Mouse (Mus musculus) T-helper 2 cell (primary cell): ENCODE data around the gene Fga.

Experiments
- in situ Hi-C: fragments of 300-600 bp; cut with MboI, MseI; formaldehyde crosslinking; loops from one replicate; pipeline ENCODE4 v1.15.1; 2025; ENCODE audit warnings: high pct_unique_total_duplicates

The Fga gene

DNA sequence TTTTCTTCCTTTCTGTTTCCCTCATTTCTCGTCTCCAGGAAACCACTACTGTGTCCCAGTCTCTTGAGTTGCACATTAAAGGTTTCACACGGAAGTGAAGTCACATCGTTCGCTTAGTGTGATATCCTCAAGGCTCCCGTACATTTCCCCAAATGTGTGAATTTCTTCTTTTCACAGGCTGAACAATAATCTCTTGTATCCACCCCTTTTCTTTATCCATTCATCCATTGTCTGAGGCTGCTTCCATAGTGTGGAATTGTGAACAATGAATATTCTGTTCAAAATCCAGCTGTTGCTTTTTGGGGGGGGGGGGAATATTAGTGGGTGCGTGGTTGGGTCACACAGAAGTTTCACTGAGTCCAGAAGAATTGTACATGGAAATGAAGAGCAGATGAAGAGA is 840 bp upstream of the Fga start:
- in situ Hi-C loops = no loop called here

DNA sequence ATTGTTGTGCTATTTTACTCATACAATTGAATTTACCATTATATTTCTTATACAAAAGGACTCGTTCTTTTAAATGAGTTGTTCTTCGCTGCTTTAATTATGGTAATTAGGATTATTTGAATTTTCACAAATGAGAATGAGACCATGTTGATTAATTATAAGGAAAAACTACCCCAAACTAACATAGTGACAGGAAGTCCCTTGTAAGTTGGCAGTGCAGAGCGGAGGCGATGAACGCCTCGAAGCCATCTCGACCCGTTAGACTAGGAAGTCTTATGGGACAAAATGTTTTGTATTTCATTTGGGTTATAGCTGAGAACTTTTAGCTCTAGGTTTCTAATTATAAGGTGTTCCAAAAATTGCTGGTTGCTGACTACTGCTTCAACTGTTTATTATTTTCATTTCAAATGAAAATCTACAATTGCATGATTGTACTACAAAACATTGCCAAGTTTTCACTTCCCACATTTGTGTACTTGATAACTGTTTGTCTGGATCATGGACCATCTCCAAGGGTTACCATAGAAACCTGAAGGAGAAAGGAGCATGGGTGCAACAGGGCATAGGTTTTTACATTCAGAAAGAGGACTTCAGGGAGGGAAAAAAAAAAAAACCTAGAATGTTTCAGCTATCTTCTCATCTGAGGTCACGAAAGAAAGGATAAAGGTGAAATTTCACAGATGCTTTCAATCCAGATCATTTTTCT is 1.8 kb downstream of the Fga start:
- in situ Hi-C loops = no loop called here

DNA sequence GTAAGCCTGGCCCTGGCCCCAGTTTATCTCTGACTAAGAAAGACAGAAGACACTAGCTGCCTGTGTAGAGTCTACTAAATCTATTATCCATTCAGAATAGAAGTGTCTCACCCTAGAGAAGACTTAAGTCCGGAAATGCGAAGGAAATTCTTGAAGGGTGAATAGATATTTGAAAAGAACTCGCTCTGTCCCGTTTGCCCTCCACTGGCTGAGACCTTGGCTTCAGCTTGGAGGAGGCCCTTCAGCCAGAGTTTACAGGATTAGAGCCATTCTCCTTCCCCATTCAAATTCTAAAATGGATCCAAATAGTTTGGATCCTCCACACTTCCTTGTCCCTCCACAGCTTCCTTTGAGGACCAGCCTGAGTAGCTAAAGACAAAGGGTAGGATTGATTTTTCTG is 4.5 kb downstream of the Fga start:
- in situ Hi-C loops = no loop called here

DNA sequence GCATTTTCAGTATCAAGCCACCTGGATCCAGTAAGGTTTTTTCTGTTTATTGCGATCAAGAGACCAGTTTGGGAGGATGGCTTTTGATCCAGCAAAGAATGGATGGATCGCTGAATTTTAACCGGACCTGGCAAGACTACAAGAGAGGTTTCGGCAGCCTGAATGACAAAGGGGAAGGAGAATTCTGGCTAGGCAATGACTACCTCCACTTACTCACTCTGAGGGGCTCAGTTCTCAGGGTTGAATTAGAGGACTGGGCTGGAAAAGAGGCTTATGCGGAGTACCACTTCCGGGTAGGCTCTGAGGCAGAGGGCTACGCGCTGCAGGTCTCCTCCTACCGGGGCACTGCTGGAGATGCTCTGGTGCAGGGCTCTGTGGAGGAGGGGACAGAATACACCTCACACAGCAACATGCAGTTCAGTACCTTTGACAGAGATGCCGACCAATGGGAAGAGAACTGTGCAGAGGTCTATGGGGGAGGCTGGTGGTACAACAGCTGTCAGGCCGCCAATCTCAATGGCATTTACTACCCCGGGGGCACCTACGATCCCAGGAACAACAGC is 7.0 kb downstream of the Fga start:
- in situ Hi-C loops = no loop called here

DNA sequence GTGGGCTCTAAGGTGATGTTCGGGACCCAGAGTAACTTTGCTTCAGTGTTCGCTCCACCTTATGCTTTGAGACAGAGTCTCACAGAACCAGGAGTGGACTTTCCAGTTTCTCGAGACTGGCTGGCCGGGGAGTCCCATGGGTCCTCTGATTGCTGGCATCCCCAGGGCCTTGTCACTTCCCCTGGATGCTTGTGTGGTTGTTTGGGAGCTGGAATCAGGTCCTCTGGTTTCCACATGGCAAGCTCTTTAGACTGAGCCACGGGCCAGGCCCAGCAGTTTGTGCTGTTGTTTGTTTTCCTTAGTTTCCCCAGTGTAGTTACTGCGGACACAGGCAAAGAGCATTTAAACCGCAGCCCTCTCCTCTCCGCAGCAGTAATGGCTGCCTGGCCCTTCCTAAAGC is 7.9 kb downstream of the Fga start:
- in situ Hi-C loops = no loop called here

DNA sequence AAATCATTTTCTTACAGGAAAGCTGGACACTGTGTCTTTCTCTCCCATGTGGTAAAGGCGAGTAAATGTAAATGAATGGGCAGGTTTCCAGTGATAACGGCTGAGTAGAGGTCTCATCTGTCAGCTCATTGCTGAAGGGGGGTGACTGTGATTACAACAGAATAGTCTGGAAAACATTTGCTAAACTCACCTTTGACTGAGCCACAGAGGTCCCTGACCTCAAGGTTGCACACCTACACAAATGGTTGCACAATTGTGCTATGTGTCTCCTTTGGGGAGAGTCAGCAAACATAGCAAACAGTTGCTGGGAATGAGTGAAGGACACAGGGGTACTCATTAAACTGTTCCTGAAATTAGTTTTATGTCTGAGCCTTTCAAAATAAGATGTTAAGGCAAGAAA is 13.0 kb downstream of the Fga start:
- in situ Hi-C loops = no loop called here

DNA sequence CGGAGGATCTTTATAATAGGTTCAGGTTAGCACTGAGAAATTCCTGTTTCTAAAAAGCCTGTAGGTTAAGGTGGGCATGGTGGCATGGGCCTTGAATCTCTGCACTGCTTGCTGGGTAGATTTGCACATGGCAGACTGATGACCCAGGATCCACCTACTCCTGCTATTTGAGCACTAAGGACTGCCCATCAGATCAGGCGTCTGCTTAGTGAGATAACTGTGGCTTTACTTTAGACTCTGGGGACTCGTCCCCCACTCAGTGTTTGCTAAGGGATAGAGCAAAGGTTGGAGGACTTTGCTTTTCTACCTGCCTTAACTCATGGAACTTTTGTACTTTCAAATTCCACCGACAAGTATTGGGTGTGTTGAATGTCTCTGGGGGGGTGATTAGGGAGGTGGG is 13.8 kb downstream of the Fga start:
- in situ Hi-C loops = loop anchor here (5.0 kb wide), 1 partner anchor 677 kb away; no protein-coding TSS in a partner anchor

DNA sequence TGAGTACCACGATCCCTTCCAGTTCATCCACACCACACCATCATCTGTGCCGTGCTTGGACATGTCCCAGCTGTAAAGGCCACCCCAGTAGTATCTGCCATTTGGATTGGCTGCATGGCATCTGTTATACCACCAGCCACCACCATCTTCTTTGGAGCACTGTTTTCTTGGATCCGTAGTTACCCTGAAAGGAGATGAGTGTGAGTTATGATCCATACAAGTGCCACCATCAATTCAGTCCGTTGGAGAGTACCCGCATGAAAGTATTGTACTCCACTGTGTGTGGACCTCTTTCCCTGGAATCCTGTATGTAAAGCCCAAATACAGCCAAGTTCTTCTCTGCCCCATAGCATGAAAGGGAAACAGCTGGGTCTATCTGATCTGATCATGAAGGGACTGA is 16.6 kb downstream of the Fga start:
- in situ Hi-C loops = loop anchor here (5.0 kb wide), 1 partner anchor 680 kb away; no protein-coding TSS in a partner anchor

DNA sequence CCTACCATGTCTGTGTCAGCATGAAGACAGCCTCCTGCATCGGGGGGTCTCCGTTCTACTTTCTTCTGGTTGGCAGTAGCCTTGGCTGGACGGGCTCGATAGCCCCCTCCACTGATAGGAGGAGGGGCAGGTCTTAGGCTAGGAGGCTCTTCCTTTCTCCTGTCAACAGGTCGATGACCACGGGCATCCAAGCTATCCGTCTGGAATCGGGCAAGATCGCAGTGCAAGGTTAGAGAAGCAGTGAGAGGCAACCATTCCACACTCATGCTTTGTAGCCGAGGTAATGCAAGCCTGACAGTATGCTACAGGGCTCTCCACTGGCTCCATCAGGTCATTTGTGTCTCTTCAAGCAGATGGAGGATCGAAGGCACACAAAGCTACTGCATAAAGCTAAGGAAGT is 20.8 kb downstream of the Fga start:
- in situ Hi-C loops = loop anchor here (5.0 kb wide), 1 partner anchor 39 kb away; the partner anchor contains the start of gene Fgg

DNA sequence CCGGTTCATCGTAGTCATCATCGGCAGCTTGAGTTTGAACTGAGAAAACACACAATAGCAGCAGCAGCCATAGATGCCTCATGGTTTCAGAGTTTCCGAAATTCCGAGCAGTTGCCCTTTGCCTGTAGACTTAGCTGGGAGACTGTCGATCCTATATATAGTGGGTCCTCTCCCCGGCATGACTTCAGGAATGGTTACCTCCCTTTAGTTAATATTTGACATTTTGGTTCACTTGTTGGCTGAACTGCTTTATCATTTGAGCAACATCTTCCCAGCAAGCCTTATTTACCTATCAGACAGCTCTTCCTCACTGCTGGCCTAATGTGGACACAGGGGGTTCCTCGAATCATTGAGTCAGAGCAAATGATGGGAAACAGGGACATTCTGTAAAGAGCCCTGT is 23.8 kb downstream of the Fga start, which contains the start of gene Fgb:
Gene Fgb, minus strand, starts transcription at position 184 of the 400 bp plus-strand sequence.
- in situ Hi-C loops = loop anchor here (5.0 to 25.0 kb wide), 3 partner anchors 42 to 1538 kb away; partner anchors contain the start of genes Arfip1, Fgg and Tigd4

DNA sequence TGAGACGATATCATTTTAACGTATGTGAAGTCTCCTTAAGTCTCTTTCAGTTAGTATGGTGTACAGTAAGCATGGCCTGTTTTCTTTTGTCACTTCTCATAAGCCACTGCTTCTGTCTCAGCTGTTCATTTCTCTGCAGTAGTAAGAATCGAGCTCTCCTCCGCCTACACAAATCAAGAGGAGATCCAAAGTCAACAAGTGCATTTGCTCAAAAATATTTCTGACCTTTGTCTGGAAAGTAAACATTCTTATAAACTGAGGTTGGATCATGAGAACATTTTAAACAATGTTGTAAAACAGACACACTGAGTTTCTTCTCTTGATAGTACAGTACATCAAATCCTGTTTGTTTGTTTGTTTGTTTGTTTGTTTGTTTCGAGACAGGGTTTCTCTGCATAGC is 24.8 kb downstream of the Fga start:
- in situ Hi-C loops = loop anchor here (10.0 to 25.0 kb wide), 2 partner anchors 1114 to 1537 kb away; partner anchors contain the start of genes Arfip1 and Tigd4

DNA sequence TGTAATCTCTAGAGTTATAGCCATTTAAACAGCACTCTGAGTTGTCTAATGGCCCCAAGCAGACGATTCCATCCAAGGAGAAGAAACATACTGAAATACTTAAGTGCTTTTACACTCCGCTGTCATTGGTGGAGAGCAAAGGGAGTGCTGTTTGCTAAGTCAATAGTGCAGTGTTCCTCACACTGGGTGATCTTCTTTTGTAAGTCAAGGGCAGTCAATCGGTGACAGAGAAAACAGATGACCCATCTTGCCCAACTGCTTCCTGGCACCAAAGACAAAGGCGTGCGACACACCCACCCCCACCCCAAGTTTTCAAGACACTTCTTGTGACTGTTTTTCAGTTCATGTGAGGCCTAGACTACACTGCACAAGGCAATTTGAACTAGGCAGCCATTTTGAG is 26.2 kb downstream of the Fga start:
- in situ Hi-C loops = loop anchor here (10.0 to 25.0 kb wide), 2 partner anchors 1113 to 1535 kb away; partner anchors contain the start of genes Arfip1 and Tigd4

DNA sequence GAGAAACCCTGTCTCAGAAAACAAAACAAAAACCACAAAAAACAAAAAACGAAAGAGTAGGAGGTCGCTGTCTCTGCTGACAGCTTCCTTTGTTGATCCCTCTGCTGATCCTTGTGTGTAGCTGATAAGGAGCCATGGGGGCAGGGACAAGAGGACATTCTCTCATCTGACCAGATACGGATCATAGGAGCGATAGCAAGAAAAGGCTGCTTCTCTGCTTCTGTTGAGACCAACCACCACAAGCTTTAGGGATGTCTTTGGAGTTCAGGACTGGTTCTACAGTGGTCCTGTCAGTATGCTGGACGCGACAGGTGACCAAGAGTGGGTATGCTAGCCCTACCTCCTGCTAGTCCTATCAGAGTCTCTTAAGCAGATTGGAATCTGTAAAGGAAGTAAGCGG is 27.2 kb downstream of the Fga start:
- in situ Hi-C loops = loop anchor here (10.0 to 25.0 kb wide), 2 partner anchors 1112 to 1534 kb away; partner anchors contain the start of genes Arfip1 and Tigd4

DNA sequence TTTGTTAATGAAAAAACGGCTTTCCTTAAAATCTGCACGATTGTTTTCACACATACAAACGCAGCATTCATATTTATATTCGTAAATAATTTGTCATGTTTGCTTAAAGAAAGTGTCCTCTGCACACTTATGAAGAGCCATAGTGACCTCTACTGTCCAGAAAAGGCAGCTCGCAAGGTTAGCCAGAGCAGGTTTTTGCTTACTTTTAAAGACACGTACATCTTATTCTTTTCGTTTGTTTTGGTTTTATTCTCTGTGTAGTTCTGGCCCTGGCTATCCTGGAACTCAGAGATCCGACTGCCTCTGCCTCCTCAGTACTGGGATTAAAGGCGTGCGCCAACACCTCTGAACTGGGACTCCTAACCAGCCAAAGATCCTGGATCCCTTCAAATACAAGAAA is 27.9 kb downstream of the Fga start:
- in situ Hi-C loops = loop anchor here (10.0 to 25.0 kb wide), 2 partner anchors 1111 to 1534 kb away; partner anchors contain the start of genes Arfip1 and Tigd4

DNA sequence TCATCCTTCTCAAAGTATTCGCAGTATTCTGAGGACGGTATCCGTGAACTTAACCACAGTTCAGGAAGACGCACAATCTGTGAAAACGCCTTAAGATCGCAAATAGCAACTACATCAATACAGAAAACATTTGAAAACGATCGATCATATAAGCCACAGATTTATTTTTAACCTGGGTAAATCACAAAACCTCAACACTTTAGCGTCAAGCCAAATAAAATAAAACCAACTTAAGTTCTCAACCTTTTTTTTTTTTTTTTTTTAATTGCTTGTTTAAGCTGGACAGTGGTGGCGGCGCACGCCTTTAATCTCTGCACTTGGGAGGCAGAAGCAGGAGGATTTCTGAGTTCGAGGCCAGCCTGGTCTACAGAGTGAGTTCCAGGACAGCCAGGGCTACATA is 28.9 kb downstream of the Fga start:
- in situ Hi-C loops = loop anchor here (10.0 to 25.0 kb wide), 2 partner anchors 1110 to 1533 kb away; partner anchors contain the start of genes Arfip1 and Tigd4

DNA sequence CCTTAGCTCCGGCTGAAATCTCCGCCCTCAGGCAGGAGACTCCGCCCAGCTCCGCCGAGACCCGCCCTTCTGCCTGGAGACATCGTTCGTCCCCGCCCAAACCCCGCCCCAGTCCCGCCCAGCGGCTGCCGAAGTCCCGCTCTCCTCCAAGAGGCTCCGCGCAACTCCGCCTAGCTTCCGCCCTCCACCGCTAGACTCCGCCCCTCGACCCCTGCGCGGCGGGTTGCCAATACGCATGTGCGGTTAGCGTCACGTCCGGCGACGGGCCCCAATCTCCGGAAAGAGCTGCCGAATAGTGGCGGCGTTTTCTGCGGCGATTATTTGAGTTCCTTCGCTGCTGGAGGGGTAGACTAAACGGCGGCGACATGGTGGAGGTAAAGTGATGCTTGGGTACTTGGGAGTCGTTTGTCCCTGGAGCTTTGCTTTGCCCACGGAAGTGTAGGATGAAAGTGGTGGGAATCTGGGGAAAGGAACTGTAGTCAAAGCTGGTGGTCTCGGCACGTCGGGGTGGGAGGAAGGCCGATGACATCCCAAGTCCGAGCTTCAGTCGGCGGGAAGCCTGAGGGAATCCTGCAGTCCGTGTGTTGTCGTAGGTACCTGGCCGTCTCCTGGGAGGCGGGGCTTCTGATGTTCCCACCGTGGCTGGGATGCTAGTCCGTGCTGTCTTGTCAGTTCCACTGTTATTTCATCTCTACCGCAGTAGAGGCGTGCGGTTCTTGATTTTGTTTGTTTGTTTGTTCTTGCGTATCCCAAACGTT is 29.6 kb downstream of the Fga start, which contains the start of gene Plrg1:
Gene Plrg1, plus strand, starts transcription at position 242 of the 758 bp plus-strand sequence.
- in situ Hi-C loops = loop anchor here (10.0 to 25.0 kb wide), 2 partner anchors 1109 to 1532 kb away; partner anchors contain the start of genes Arfip1 and Tigd4

DNA sequence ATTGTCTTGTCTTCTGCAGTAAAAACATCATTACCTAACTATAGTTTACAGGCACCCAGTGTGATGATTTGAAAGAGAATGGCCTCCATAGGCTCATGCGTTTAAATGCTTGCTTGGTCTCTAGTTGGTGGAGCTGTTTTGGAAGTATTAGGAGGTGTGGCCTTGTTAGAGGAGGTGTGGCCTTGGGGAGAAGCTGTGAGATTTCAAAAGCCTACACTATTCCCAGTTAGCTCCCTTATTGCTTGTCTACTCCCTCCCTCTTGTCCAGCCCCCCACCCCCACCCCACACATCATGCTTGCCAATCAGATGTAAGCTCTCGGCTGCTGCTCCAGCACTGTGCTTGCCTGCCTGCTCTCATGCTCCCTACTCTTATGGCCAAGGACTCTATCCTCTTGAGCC is 31.2 kb downstream of the Fga start:
- in situ Hi-C loops = loop anchor here (10.0 to 25.0 kb wide), 2 partner anchors 1108 to 1530 kb away; partner anchors contain the start of genes Arfip1 and Tigd4

DNA sequence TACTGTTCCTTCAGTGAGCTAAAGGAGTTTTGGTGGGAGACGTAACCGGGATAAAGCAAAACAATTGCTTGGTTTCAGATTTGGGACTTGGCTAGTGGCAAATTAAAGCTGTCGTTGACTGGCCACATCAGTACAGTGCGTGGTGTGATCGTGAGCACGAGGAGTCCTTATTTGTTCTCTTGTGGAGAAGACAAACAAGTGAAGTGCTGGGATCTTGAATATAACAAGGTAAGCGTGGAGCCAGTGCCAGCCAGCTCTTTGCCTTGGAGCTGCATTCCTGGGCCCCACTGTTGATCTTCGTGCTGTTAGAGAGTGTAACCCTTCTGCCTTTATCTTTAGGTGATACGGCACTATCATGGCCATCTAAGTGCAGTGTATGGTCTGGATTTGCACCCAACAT is 42.0 kb downstream of the Fga start:
- in situ Hi-C loops = loop anchor here (25.0 kb wide), 1 partner anchor 1519 kb away; the partner anchor contains the start of genes Arfip1 and Tigd4

DNA sequence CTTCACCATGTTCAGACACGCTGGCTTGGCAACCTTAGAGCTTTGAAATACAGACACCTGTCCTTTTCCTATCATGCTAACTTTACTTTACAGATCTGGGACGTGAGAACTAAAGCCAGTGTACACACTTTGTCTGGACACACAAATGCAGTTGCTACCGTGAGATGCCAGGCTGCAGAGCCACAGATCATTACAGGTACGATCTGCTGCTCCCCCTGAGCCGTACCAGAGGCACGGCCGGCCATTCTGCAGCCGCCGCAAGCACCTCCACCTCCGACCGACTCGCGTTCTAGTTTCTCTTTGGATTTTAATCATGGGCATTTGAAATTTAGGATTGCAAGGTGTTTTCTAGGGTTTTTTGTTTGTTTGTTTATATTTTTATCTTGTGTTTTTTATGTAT is 43.0 kb downstream of the Fga start:
- in situ Hi-C loops = loop anchor here (25.0 kb wide), 1 partner anchor 1518 kb away; the partner anchor contains the start of genes Arfip1 and Tigd4

DNA sequence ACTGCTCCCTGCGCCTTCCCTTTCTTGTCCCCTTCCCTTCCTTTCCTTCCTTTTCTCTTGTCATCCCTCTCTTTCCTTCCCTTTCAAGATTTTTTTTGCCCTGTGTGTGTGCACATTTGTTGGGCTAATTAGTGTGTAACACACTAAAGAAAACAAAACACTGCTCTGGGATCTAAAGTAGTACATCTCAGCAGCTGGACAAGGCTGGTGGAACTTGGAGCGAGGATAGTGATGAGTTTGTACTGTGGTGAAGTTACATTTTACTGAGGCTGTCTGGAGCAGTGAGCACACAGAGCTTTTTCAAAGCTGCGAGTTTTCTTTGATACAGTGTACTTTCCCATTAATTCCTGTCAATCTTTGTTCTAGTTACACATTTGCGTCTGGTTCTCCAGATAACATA is 44.4 kb downstream of the Fga start:
- in situ Hi-C loops = loop anchor here (25.0 kb wide), 1 partner anchor 1517 kb away; the partner anchor contains the start of genes Arfip1 and Tigd4

DNA sequence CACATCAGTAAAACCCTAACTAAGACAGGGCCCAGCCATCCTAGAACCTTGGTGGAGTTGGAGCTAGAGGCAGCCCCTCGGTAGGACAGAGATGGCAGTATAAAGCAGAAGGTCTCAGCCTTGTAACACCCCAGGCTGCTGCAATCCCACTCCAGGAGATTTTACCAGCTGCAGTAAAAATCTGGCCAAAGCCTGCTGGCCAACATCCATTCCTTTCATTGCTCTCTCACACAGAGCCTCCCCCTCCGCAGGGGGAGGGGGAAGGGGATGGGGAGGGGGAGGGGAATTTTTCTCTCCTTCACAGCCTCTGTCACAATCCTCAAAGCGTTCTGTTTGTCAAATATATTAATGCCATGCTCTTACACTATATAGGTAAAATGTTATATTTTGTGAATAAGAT is 50.7 kb downstream of the Fga start:
- in situ Hi-C loops = no loop called here
